Mouse (Mus musculus) limb, embryonic 10.5 days (tissue): ENCODE measurements around the gene Xrcc4. TPM values are rescaled to one million over a fixed set of nuclear protein-coding genes. Genes with fewer than 3 reads are reported as not detected.
"Not testable (repeated sequence)": the region's sequence is repeated elsewhere in the genome, so short reads cannot be mapped to it uniquely, and the experiment has no call there.

Source experiments
- DNase-seq: peaks from one replicate; pipeline ENCODE4 v3.0.0-alpha.2; 2017; ENCODE audit warnings: low spot score
- H3K27ac ChIP-seq: fragments of 300-500 bp; sonication (generic); 2 replicates; pipeline ENCODE4 v1.5.1; 2016; ENCODE audit warnings: mild to moderate bottlenecking
- H3K27me3 ChIP-seq: fragments of 300-500 bp; sonication (generic); 2 replicates; pipeline ENCODE4 v1.6.1; 2016; ENCODE audit warnings: low read depth, mild to moderate bottlenecking; ENCODE audit not compliant: poor library complexity, severe bottlenecking
- H3K36me3 ChIP-seq: fragments of 300-500 bp; sonication (generic); 2 replicates; pipeline ENCODE4 v1.6.1; 2016; ENCODE audit warnings: mild to moderate bottlenecking, moderate library complexity
- H3K4me1 ChIP-seq: fragments of 300-500 bp; sonication (generic); 2 replicates; pipeline ENCODE4 v1.6.1; 2016
- H3K4me3 ChIP-seq: fragments of 300-500 bp; sonication (generic); 2 replicates; pipeline ENCODE4 v1.5.1; 2016; ENCODE audit warnings: mild to moderate bottlenecking, moderate library complexity
- H3K9me3 ChIP-seq: fragments of 300-500 bp; sonication (generic); replicated peaks from 2 replicates; pipeline ENCODE4 v1.6.1; 2016; ENCODE audit warnings: mild to moderate bottlenecking
- WGBS: fragments of 180-500 bp; shearing (Covaris S2); methylation state at CpG from one replicate; pipeline ENCODE4 v1.1.7; 2016; 5-methylcytosine and 5-hydroxymethylcytosine counted together
- polyA plus RNA-seq: library from polyadenylated mRNA; unstranded; fragments of >200 nt; fragmentation: Nextera tagmentation; extraction: Ambion mirVana; gene quantifications from 2 replicates; pipeline ENCODE4 v1.2.1, GENCODE M21; 2016

Xrcc4 gene
- 6.2 and 8.1 TPM in 2 replicates for polyA plus RNA-seq

DNA sequence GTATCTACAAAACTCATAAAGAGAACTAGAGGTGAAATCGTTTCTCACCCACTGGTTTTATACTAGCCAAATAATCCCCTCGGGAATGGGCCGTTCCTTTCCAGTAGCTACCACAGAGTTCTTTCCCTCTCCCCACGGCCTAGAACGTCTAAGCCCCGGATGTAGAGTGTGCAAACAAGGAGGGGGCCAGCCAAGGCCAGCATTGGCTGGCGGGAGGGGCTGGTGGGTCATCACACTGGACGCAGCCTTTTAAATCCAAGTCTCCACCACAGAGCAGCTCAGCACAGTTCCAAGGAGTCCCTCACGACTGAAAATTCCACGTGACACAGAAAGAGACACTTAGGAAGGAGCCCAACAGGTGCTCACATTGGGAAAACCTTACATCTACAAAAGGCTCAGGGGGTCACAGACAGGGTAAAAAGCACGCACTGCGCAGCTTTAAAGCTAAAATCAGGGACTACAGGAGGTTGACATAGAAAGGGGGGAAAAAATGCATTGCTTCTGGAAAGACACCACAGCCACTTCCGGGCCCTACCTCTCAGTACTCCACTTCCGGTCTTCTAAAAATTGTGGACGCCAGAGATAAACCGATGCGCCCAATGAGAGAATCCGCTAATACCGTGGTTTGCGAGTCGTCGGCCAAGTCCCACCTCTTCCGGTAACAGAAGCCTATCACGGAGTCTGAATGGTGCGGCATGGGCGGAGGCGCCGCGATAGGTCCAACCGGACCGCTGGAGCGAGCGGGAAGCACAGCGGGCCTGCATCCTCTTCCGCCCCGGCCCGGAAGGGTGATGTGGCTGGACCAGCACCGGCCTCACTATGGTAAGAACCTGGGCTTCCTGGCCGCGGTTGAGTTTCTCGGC, at the start of gene Xrcc4, which contains the start of gene Tmem167:
TSS of gene Xrcc4 (minus strand) at position 647 of the 863 bp plus-strand sequence.
TSS of gene Tmem167 (plus strand) at position 162 of the 863 bp plus-strand sequence.
- Histone ChIP-seq H3K4me3 (peak within 1 kb of the TSS; percentile 99), H3K27me3 (no peaks in the 10 kb centered on the region), H3K27ac (peak within 1 kb of the TSS; percentile 98), H3K9me3 (no peaks in the 10 kb centered on the region), H3K4me1 (peaks cover 13% of the 10 kb centered on the region), H3K36me3 (peaks cover 9% of the 10 kb centered on the region)
- WGBS: 4% methylated on average over 41 of the region's 41 CpGs
- peak; percentile 93 for DNase-seq

DNA sequence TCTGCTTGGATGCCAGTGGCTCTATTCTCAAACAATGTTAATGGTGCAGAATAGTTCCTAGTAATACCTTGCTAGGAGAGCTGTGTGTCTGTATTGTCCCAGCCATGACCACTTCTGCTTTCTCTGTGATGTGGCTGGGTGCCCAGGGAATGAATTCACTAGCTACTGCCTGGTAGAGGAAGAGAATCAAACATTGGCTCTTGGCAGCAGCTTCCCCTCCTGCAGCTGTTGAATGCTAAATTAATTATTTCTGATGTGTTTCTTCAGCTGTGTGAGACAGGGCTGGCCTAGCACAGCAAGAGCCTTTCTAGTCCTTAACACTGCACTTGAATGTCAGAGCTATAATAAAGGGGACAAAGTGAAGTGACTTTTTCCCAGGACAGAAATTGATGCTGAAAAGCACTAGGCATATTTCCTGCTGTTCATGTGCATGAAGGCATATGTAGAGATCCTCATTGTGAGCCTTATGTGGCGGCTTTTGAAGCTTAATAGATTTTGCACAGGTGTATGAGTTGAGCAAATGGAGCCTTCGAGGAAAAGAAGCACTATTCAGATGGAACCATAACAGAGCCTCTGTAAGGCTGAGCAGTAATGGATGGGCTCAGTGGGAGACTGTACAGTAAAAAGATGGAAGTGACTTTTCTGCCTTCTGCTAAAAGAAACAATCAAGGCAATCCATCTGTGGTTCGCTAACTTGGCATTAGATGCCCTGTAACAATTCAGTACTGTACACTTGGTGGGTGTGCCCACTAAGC, 46.9 kb upstream of the Xrcc4 start:
- DNase-seq: no peak
- Histone ChIP-seq H3K36me3 (no peaks in the 10 kb centered on the region), H3K9me3 (no peaks in the 10 kb centered on the region), H3K27ac (no peak overlapping the region), H3K4me1 (peaks cover 5% of the 10 kb centered on the region), H3K27me3 (no peaks in the 10 kb centered on the region), H3K4me3 (no peak overlapping the region)
- WGBS: 90% methylated on average over 3 of the region's 3 CpGs

GRCm38 (mm10) chr13:90111681-90112080, 22.3 kb upstream of the Xrcc4 start:
- 72% methylated on average over 1 of the region's 1 CpGs for whole genome bisulfite sequencing
- H3K27me3 ChIP-seq: no peaks in the 10 kb centered on the region
- H3K27ac ChIP-seq: no peak overlapping the region
- no peaks in the 10 kb centered on the region for H3K9me3 ChIP-seq
- H3K4me1 ChIP-seq: no peaks in the 10 kb centered on the region
- no peak overlapping the region for H3K4me3 ChIP-seq
- no peak for DNase-seq
- peaks cover 16% of the 10 kb centered on the region for H3K36me3 ChIP-seq

DNA sequence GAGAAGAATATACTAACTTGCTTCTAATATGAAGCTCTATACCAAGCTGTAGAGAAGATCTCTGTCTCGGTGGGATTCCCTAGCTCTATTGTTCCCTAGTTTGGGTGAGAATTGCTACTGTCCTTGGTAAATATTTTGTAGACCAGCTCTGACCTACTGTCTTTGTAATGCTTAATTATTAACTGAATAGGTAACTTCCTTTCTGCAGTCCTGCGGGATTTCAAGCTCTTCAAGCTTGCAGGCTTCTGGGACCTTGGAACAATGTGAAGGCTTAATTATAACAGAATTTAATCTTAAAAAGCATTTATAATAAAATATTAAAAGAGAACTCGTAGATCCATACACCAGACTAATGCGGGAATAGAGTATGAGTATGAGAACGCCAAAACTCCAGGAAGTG, 19.3 kb upstream of the Xrcc4 start:
- not testable (repeated sequence) for H3K4me1 ChIP-seq, H3K9me3 ChIP-seq, H3K27me3 ChIP-seq, DNase-seq, H3K27ac ChIP-seq, H3K4me3 ChIP-seq
- WGBS: 95% methylated on average over 5 of the region's 5 CpGs
- H3K36me3 ChIP-seq: peaks cover 43% of the 10 kb centered on the region

DNA sequence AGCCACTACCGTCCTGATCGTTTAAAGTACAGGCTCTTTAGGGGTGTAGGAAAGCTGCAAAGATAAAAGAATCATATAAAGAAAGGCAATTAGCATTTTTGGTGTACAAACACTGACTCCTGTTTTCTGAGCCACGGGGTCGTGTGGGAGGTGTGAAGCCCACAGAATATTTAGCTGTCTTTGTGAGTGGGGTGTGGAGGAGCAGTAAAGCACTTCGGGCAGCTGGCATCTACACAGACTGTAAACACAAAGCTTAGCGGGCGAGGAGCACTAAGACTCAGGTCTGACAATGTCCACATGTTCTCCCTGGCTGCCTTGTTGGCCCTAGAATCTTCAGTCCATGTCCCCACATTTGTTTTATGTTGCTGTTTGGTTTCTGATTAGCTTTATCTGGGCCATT, 16.7 kb upstream of the Xrcc4 start:
- Histone ChIP-seq H3K4me1 (no peaks in the 10 kb centered on the region), H3K4me3 (no peak overlapping the region), H3K27me3 (no peaks in the 10 kb centered on the region), H3K36me3 (peaks cover 68% of the 10 kb centered on the region), H3K27ac (no peak overlapping the region), H3K9me3 (no peaks in the 10 kb centered on the region)
- no peak for DNase-seq
- WGBS: 98% methylated on average over 7 of the region's 7 CpGs

DNA sequence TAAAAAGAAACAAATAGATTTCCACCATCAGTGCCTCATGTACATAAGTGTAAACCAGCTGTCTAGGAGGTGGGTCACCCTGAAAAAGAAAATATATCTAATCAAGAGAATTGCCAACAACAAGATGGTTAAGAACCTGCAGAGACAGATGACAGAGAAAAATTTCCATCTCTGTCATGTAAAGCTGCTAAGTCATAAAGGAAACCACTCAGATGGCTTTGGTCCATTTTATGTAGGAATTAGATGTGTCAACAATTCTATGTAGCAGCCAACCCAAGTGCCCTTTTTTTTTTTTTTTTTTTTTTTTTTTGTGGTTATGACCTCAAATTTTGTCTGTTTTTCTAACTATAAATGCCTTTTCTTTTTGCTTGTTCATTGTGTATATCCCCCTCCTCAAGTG, 12.1 kb upstream of the Xrcc4 start:
- Histone ChIP-seq H3K4me1 (no peaks in the 10 kb centered on the region), H3K9me3 (no peaks in the 10 kb centered on the region), H3K36me3 (peaks cover 80% of the 10 kb centered on the region), H3K4me3 (no peak overlapping the region), H3K27me3 (no peaks in the 10 kb centered on the region), H3K27ac (no peak overlapping the region)
- no peak for DNase-seq

- H3K4me3 ChIP-seq: peak overlapping the region; percentile 99
- DNase-seq: no peak
- H3K27ac ChIP-seq: peak overlapping the region; percentile 98
- H3K9me3 ChIP-seq: no peaks in the 10 kb centered on the region
- H3K36me3 ChIP-seq: peaks cover 9% of the 10 kb centered on the region
- H3K4me1 ChIP-seq: peaks cover 13% of the 10 kb centered on the region
- H3K27me3 ChIP-seq: no peaks in the 10 kb centered on the region
- WGBS: 0% methylated on average over 27 of the region's 27 CpGs
These were observed 396 bp upstream of the Xrcc4 start for GRCm38 (mm10) chr13:90089825-90090183.

DNA sequence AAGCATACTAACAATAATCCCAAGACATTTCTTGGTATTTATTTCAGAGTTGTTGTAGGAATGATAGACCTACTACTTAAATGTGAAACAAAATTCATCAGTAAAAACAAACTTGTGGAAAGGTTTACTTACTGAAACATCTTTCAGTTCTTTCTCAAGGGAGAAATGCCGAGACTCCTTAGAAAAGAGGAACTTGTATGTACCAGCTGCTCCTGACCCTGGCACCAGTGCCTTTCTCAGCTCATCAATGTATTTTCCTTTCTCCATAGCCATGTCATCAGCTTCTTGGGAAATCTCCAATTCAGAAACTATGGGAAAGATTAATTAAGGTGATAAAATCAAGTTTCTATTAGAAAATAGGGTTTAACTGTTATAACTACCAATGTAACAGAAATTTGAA, 27.5 kb downstream of the Xrcc4 start:
- Histone ChIP-seq H3K9me3 (no peaks in the 10 kb centered on the region), H3K4me1 (no peaks in the 10 kb centered on the region), H3K4me3 (no peak overlapping the region), H3K27ac (no peak overlapping the region), H3K27me3 (no peaks in the 10 kb centered on the region), H3K36me3 (no peaks in the 10 kb centered on the region)
- DNase-seq: no peak
- 97% methylated on average over 1 of the region's 1 CpGs for WGBS

- Histone ChIP-seq H3K4me3 (no peak overlapping the region), H3K27ac (no peak overlapping the region), H3K4me1 (no peaks in the 10 kb centered on the region), H3K36me3 (no peaks in the 10 kb centered on the region), H3K27me3 (no peaks in the 10 kb centered on the region), H3K9me3 (no peaks in the 10 kb centered on the region)
- 93% methylated on average over 3 of the region's 3 CpGs for WGBS
- no peak for DNase-seq
These were observed 37.0 kb downstream of the Xrcc4 start for GRCm38 (mm10) chr13:90052408-90052807.

DNA sequence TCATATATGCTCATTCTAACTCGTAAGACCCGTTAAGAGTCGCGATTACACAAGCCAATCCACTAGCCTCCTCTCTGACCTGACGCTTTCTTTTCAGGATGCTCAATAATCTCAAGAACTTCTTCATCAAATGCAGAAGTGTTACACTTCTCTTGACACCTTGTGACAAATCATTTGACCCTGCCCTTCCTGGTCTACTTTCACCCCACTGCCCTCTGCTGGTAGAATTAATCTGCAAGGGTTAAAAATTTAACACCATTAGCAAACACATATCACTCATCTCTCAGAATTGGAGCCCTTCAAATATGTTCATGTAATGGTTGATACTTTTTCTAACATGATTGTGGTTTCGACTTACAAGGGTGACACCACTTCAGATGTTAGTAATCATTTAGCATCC, 37.7 kb downstream of the Xrcc4 start:
- 78% methylated on average over 6 of the region's 6 CpGs for WGBS
- H3K27ac ChIP-seq: no peak overlapping the region
- H3K4me1 ChIP-seq: no peaks in the 10 kb centered on the region
- H3K36me3 ChIP-seq: no peaks in the 10 kb centered on the region
- no peaks in the 10 kb centered on the region for H3K9me3 ChIP-seq
- no peaks in the 10 kb centered on the region for H3K27me3 ChIP-seq
- DNase-seq: no peak
- no peak overlapping the region for H3K4me3 ChIP-seq

DNA sequence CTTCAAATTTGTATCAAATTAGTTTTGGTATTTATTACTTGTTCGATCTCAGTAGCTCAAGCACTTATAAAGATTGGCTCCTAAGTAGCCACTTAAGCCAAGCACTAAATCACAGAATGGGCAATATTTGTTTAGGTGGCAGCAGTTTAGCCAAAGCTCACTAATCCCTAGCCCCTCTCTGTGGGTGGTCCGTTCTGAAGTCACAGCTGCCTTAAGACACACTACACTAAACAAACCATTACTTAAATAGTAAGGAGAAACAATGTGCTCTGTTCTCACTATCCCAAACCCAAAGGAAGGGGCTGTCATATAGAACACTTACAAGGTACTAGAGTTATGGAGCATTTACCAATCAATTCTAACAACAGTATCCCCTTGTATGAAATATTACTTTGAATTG, 49.8 kb downstream of the Xrcc4 start:
- Histone ChIP-seq H3K4me1 (peaks cover 13% of the 10 kb centered on the region; the same call in 1 of the 2 replicates), H3K4me3 (no peak overlapping the region), H3K27ac (no peak overlapping the region), H3K9me3 (no peaks in the 10 kb centered on the region), H3K36me3 (no peaks in the 10 kb centered on the region), H3K27me3 (no peaks in the 10 kb centered on the region)
- 35% methylated on average over 2 of the region's 2 CpGs for WGBS
- peak; percentile 41 for DNase-seq

GRCm38 (mm10) chr13:90032977-90033376, 56.4 kb downstream of the Xrcc4 start:
- DNase-seq: no peak
- 82% methylated on average over 4 of the region's 4 CpGs for WGBS

GRCm38 (mm10) chr13:90032523-90032922, 56.9 kb downstream of the Xrcc4 start:
- Histone ChIP-seq H3K9me3 (no peaks in the 10 kb centered on the region), H3K4me3 (no peak overlapping the region), H3K36me3 (no peaks in the 10 kb centered on the region), H3K4me1 (peaks cover 4% of the 10 kb centered on the region; the same call in 1 of the 2 replicates), H3K27ac (no peak overlapping the region), H3K27me3 (no peaks in the 10 kb centered on the region)
- 76% methylated on average over 2 of the region's 2 CpGs for WGBS
- DNase-seq: no peak

More at GRCm38 (mm10) chr13:90032977-90033376, 56.4 kb downstream of the Xrcc4 start:
- H3K4me3 ChIP-seq: no peak overlapping the region
- H3K4me1 ChIP-seq: peaks cover 4% of the 10 kb centered on the region; the same call in 1 of the 2 replicates
- H3K36me3 ChIP-seq: no peaks in the 10 kb centered on the region
- no peaks in the 10 kb centered on the region for H3K9me3 ChIP-seq
- no peaks in the 10 kb centered on the region for H3K27me3 ChIP-seq
- no peak overlapping the region for H3K27ac ChIP-seq
